Mouse (Mus musculus): ENCODE measurements around the gene Gpr18.

GRCm38 (mm10) chr14:121904754-121905153 lies 10.8 kb downstream of the Gpr18 start:
- TF ChIP-seq CTCF (IDR thresholded peaks at IDR 0.05): no peak
- TF ChIP-seq EP300 (IDR thresholded peaks at IDR 0.05): no peak
